Comparison of ENCODE assay signal across 8 mouse cellular contexts in genomic region chr2:20898684-20899083, GRCm38 (mm10).
DNase-seq lines count a peak whose midpoint lies in the region; ATAC-seq lines count a peak whose summit lies in the region.

No protein-coding gene starts in this region.

- H3K4me3 ChIP-seq in embryonic facial prominence, embryonic 10.5 days = no peak overlapping the region
- H3K4me3 ChIP-seq in limb, embryonic 10.5 days = no peak overlapping the region
- no peak overlapping the region for H3K4me3 ChIP-seq in midbrain, embryonic 12.5 days

- no peak overlapping the region for H3K4me2 ChIP-seq in midbrain, embryonic 12.5 days (replicated peaks)

- no peaks in the 10 kb centered on the region for H3K9me3 ChIP-seq in embryonic facial prominence, embryonic 10.5 days
- no peaks in the 10 kb centered on the region for H3K9me3 ChIP-seq in limb, embryonic 10.5 days (replicated peaks)
- H3K9me3 ChIP-seq in midbrain, embryonic 12.5 days = no peaks in the 10 kb centered on the region

- no peaks in the 10 kb centered on the region; the same call in 1 of the 2 replicates for H3K36me3 ChIP-seq in embryonic facial prominence, embryonic 10.5 days (replicated peaks)
- H3K36me3 ChIP-seq in limb, embryonic 10.5 days = no peaks in the 10 kb centered on the region
- 0 out of 2 replicates have a peak, but pooled peaks cover 4% of the 10 kb centered on the region for H3K36me3 ChIP-seq in midbrain, embryonic 12.5 days

- H3K4me1 ChIP-seq in embryonic facial prominence, embryonic 10.5 days = no peaks in the 10 kb centered on the region
- H3K4me1 ChIP-seq in limb, embryonic 10.5 days = peaks cover 2% of the 10 kb centered on the region; the same call in 1 of the 2 replicates
- peaks cover 12% of the 10 kb centered on the region; the same call in 1 of the 2 replicates for H3K4me1 ChIP-seq in midbrain, embryonic 12.5 days

- no peaks in the 10 kb centered on the region for H3K27me3 ChIP-seq in embryonic facial prominence, embryonic 10.5 days (replicated peaks; ENCODE audit: low read depth, poor library complexity, severe bottlenecking)
- no peaks in the 10 kb centered on the region for H3K27me3 ChIP-seq in limb, embryonic 10.5 days (ENCODE audit: low read depth, poor library complexity, severe bottlenecking)
- no peaks in the 10 kb centered on the region for H3K27me3 ChIP-seq in midbrain, embryonic 12.5 days

- WGBS in embryonic facial prominence, embryonic 10.5 days = 49% methylated on average over 6 of the region's 6 CpGs
- WGBS in limb, embryonic 10.5 days = 56% methylated on average over 6 of the region's 6 CpGs
- 44% methylated on average over 6 of the region's 6 CpGs for WGBS in midbrain, embryonic 12.5 days

- ATAC-seq in midbrain, embryonic 12.5 days (ENCODE audit: low FRiP score, low read depth) = peak; percentile 85

- H3K9ac ChIP-seq in midbrain, embryonic 12.5 days (replicated peaks) = no peak overlapping the region

- peak; percentile 25 to 70 for DNase-seq in urinary bladder, adult 18-20 months (ENCODE audit: low spot score in 2 of 2)
- DNase-seq in urinary bladder, postnatal 10 days (ENCODE audit: low spot score) = no peak
- DNase-seq in embryonic facial prominence, embryonic 10.5 days (ENCODE audit: low spot score) = peak; percentile 67
- DNase-seq in heart, adult 11 months = peak; percentile 98
- peak; percentile 67 for DNase-seq in kidney, adult 11 months
- DNase-seq in limb, embryonic 10.5 days (ENCODE audit: low spot score) = peak; percentile 57
- DNase-seq in spleen, adult 12 weeks (ENCODE audit: low spot score) = peak; percentile 31

- no peak overlapping the region for H3K27ac ChIP-seq in embryonic facial prominence, embryonic 10.5 days (replicated peaks)
- no peak overlapping the region for H3K27ac ChIP-seq in limb, embryonic 10.5 days
- H3K27ac ChIP-seq in midbrain, embryonic 12.5 days (replicated peaks) = no peak overlapping the region
